Mouse (Mus musculus): Measurements from ENCODE around the gene Helz2. TPM values are rescaled to one million over a fixed set of nuclear protein-coding genes. Genes with fewer than 3 reads are reported as not detected.
A peak's percentile ranks its signal among the peaks of the same experiment; 100 is the strongest.
"Not testable (repeated sequence)": the region's sequence is repeated elsewhere in the genome, so short reads cannot be mapped to it uniquely, and the experiment has no call there.

Helz2 gene
- total RNA-seq, 2 experiments from 2014 or later: 2.7 to 3.3 TPM

DNA sequence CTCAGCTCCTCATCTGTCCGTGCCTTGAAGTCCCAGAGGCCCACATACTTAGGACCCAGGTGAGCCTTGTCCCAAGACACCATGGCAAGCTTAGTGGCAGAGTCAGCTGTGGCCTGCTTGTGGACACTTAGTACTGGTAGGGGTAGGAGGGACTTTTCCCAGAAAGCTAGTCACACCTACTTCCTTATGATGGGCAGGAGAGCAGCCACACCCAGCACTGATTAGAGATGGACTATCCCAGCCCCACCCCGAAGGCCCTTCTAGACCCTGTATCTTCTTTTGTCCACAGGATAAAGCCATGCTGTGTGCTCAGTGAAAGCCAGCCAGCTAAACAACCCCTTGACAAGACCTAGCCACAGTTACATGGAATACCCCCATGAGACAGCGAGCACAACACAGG lies 39.4 kb downstream of the Helz2 start, which contains the start of gene Ptk6:
Gene Ptk6, minus strand, starts transcription at position 368 of the 400 bp plus-strand sequence.
- DNase-seq: no peak
- intact Hi-C loops (cut with DNase I): no loop called here

- no peak for DNase-seq
- intact Hi-C loops (cut with DNase I): no loop called here
These were observed 40.2 kb downstream of the Helz2 start for GRCm38 (mm10) chr2:181201606-181202005.

DNA sequence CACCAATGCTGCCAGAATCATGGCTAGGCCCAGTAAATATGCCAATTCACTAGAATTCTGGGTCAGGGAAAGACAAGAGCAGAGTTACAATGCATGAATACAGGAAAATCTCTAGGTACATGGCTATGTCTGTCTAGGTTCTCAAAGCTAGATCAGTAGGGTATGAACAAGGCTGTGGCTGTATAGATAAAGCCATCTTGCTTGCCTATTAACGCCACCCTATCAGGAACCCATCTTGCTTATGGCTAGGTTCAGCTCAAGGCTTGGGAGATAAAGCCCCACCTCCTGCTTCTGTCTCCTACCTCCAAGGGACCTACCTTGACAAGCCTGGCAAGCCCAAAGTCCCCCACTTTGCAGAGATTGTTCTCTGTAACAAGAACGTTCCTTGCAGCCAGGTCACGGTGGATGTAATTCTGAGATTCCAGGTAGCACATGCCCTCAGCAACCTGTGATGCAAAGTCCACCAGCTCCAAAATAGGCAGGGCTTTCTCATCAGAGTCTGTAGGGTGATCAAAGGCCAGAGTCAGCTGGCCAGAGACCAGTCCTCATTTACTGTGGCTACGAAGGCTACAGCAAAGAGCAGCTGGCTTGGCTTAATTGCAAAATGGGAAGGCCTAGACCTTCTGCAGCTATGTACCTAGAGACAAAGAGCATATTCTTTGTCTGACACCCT lies 45.1 kb downstream of the Helz2 start:
- no peak for DNase-seq
- intact Hi-C loops (cut with DNase I): no loop called here

DNA sequence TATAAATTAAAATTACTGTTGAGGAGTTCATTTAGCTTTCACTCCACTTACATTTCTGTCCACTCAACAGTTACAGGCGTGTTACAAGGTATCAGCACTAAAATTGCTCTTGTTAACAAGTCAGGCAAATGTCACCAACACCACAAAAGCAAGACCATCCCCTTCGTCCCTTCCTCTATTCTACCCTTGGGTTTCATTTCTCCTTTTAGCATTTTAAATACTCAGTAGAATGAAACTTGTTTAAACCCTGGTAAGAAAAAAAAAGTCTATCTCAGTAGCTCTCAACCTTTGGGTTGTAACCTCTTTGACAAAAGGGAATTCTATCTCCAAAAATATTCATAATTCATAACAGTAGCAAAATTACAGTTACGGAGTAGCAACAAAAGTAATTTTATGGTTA lies 48.8 kb downstream of the Helz2 start:
- no peak for DNase-seq
- intact Hi-C loops (cut with DNase I): no loop called here

DNA sequence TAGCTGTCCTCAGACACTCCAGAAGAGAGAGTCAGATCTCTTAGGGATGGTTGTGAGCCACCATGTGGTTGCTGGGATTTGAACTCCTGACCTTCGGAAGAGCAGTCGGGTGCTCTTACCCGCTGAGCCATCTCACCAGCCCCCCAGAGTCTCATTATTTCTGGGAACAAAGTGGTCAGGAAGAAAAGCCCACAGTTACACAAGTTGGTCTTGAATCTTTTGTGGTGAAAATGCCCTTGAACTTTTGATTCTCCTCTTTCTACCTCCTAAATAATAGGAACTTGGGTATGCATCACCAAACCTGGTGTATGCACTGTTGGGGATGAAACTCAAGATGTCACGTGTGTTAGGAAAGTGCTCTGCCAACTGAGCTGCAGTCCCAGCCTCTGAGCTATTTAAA lies 49.9 kb downstream of the Helz2 start:
- DNase-seq: no peak
- intact Hi-C loops (cut with DNase I): no loop called here

GRCm38 (mm10) chr2:181191385-181191784 lies 50.4 kb downstream of the Helz2 start:
- DNase-seq; intact Hi-C loops (cut with DNase I): not testable (repeated sequence)

DNA sequence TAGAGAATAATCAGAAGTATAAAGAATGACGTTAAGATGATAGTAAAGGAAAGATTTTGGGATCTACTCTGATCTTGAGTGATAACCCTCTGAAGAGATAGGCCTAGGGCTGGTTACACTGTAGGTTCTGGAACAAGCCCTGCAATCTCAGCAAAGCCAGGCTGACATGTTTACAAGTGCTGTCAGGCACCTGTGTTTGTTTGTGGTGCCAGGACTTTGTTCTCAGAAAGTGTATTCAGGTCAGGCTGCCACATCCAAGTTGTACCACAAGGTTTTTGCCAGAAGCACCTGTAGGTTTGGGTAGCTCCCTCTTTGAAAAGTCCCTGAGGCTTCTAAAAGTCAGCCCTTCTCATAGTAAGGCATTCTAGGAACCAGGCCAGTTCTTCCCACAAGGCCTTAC lies 52.5 kb downstream of the Helz2 start:
- intact Hi-C loops (cut with DNase I): loop anchor here (10.0 kb wide), 1 partner anchor 405 kb away; the partner anchor contains the start of genes Prpf6, Samd10 and Zfp512b
- no peak for DNase-seq

DNA sequence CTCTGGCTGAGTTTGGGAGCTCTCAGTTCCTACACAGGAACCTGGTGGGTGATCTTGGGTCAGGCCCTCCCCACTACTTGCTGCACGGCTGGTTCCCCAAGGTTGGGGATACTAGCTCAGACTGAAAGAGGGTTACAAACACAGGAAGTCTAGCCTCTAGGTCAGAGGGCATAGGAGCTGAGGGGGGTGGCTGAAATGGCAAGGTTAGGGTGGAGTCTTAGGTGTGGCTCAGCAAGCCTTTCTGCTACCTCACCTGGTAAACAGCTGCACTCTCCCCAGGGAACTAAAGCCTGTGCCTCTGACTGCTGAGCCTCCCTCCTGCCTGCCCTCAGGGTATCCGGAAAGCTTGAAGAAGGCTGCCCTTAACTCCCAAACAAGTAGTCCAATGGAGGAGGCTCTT lies 53.1 kb downstream of the Helz2 start:
- DNase-seq: no peak
- intact Hi-C loops (cut with DNase I): loop anchor here (10.0 kb wide), 1 partner anchor 406 kb away; the partner anchor contains the start of genes Prpf6, Samd10 and Zfp512b

DNA sequence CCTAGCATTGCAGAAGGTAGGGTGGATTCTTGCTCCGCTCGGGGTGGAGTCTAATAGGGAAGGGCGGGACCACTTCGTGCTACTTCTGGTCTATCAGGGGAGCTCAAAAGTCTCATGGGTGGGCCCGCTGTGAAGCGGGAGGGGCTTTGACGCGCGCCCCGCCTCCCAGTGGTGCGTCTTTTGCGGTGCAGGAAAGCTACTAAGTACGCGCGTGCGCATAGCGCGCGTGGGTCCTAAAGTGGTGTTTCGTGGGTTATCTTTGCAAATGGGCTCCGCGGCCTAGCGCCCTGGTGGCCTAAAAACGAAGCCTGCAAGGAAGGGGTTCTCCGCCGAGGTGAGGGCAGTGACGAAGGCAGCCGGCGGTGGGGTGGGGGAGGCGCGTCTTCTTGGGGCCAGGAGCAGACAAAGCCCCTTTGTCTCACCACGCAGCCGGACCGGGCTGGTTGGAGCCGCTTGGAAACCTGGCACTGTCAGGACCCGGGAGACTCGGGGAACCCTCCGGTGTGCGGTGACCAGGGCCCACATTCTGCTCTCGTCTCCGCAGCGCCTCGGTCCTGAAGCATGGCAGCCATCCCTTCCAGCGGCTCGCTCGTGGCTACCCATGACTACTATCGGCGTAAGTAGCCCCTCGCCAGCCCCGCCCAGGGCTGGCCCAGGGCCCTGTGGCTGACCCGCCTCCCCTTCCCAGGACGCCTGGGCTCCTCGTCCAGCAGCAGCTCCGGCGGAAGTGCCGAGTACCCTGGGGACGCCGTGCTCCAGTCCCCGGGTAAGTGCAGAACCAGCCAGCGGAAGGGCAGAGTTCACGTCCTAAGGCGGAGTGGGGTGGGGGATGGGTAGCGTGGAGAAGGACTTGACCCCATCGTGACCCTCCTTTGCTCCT lies 54.5 kb downstream of the Helz2 start, which contains the start of gene Ppdpf:
Gene Ppdpf, plus strand, starts transcription at position 127 of the 880 bp plus-strand sequence.
- intact Hi-C loops (cut with DNase I): loop anchor here (10.0 kb wide), 1 partner anchor 407 kb away; the partner anchor contains the start of genes Prpf6, Samd10 and Zfp512b
- DNase-seq: peak; percentile 89 to 90

GRCm38 (mm10) chr2:181186635-181187034 lies 55.2 kb downstream of the Helz2 start:
- DNase-seq: peak; percentile 78 to 81
- intact Hi-C loops (cut with DNase I): loop anchor here (10.0 kb wide), 1 partner anchor 408 kb away; the partner anchor contains the start of genes Prpf6, Samd10 and Zfp512b

GRCm38 (mm10) chr2:181180898-181181297 lies 60.9 kb downstream of the Helz2 start:
- DNase-seq: no peak
- intact Hi-C loops (cut with DNase I): loop anchor here (10.0 kb wide), 1 partner anchor 414 kb away; the partner anchor contains the start of genes Prpf6, Samd10 and Zfp512b

GRCm38 (mm10) chr2:181178471-181178870 lies 63.4 kb downstream of the Helz2 start:
- no peak for DNase-seq
- intact Hi-C loops (cut with DNase I): no loop called here

DNA sequence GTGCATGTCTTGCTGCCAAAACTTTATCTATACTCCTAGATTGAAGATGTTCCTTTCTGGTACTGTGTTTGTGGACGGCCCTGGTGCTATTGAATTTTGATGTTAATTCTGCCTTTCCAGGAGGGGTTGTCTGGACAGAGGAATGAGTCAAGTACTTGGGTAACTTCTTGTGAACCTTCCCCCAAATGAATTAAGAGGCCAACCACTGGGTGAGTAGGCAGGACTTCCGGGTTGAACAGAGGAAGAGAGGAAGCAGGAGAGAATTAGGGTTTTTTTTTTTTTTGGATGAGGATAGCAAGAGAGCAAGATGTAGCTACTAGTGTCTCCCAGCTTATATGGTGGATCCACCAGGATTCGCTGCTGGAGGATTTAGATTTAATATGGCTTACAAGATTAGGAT lies 63.8 kb downstream of the Helz2 start:
- no peak for DNase-seq
- intact Hi-C loops (cut with DNase I): no loop called here

Other genes with a start within 250 kb of the Helz2 start
- under 1 TPM; 0.15 to 0.37 TPM for gene Chrna4, start 198.5 kb downstream of the Helz2 start, total RNA-seq (2021)
- gene Kcnq2, start 106.7 kb downstream of the Helz2 start, total RNA-seq (2021): not detected
- 1,000 to 10,000 TPM; 2,073 to 2,141 TPM for gene Eef1a2, start 85.0 kb downstream of the Helz2 start, total RNA-seq (2021)
- gene Ppdpf, start 54.8 kb downstream of the Helz2 start, total RNA-seq (2021): 10 to 100 TPM; 40.4 to 45.1 TPM
- not detected for gene Ptk6, start 39.2 kb downstream of the Helz2 start, total RNA-seq (2021)
- under 1 TPM; 0.22 to 0.38 TPM for gene Srms, start 28.8 kb downstream of the Helz2 start, total RNA-seq (2021)
- gene Fndc11, start 22.0 kb downstream of the Helz2 start, total RNA-seq (2021): not detected
- gene Gmeb2, start 46.0 kb upstream of the Helz2 start, total RNA-seq (2021): 10 to 100 TPM in 1 of 2 experiments, 1 to 10 TPM in 1; 7.3 to 10.6 TPM
- gene Stmn3, start 72.5 kb upstream of the Helz2 start, total RNA-seq (2021): under 1 TPM in 1 of 2 experiments, not detected in 1; 0.31 TPM
- 10 to 100 TPM in 1 of 2 experiments, 1 to 10 TPM in 1; 9.2 to 12.2 TPM for gene Rtel1, start 77.7 kb upstream of the Helz2 start, total RNA-seq (2021)
- gene Zgpat, start 122.9 kb upstream of the Helz2 start, total RNA-seq (2021): 10 to 100 TPM; 11.3 to 11.5 TPM
- 10 to 100 TPM; 21.5 to 26.1 TPM for gene Arfrp1, start 123.4 kb upstream of the Helz2 start, total RNA-seq (2021)
- gene Lime1, start 138.1 kb upstream of the Helz2 start, total RNA-seq (2021): 1 to 10 TPM; 4.7 to 5.2 TPM
- gene Zbtb46, start 217.4 kb upstream of the Helz2 start, total RNA-seq (2021): 1 to 10 TPM; 3.9 to 4.0 TPM